Mouse (Mus musculus): ENCODE results near the gene Cyp26c1. TPM values are rescaled to one million over a fixed set of nuclear protein-coding genes. Genes with fewer than 3 reads are reported as not detected.

Cyp26c1 gene
- polyA plus RNA-seq, 2 experiments = 0.01 TPM; not detected in 1

DNA sequence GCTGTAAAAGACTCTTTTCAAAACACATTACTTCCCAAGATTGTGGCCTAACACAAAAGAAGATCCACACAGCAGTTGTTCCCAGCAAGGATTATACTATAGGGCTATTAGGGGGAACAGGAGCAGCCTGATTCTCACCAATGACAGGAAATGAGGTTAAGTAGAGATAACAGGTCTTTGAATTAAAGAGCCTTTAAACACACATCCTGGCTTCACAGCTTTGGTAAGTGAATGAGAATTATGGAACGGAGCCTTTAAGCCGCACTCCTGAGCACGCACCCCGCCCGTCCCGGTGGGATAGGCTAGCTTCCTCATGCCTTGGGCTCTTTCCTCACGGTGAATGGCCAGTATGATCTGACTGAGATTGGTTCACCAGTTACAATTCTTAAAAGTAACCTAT is 54.7 kb downstream of the Cyp26c1 start:
- WGBS (ENCODE audit: insufficient replicate concordance) = 16% methylated on average over 7 of the region's 7 CpGs
- H3K27ac ChIP-seq = no peak overlapping the region
- no peak for TF ChIP-seq CTCF (IDR thresholded peaks at IDR 0.05; ENCODE audit: low read depth)
- TF ChIP-seq EP300 (IDR thresholded peaks at IDR 0.05; ENCODE audit: low read depth) = no peak

More for the DNA sequence above, 54.7 kb downstream of the Cyp26c1 start:
- H3K9me3 ChIP-seq (ENCODE audit: control insufficient read depth, low read length) = no peaks in the 10 kb centered on the region
- H3K4me3 ChIP-seq (ENCODE audit: insufficient read depth in 1 of 2, low read depth in 2 of 2, low read length in 2 of 2) = no peak overlapping the region
- no peak overlapping the region for H3K4me2 ChIP-seq (ENCODE audit: low read depth)
- no peak for ATAC-seq (ENCODE audit: insufficient read depth)
- H3K9ac ChIP-seq (replicated peaks) = no peak overlapping the region
- no peaks in the 10 kb centered on the region for H3K36me3 ChIP-seq (replicated peaks; ENCODE audit: control insufficient read depth, insufficient read depth, low read depth)
- no peaks in the 10 kb centered on the region for H3K27me3 ChIP-seq (ENCODE audit: control insufficient read depth, insufficient read depth, low read length)
- DNase-seq (ENCODE audit: low read depth in 3 of 3, low spot score in 3 of 3) = no peak
- no peaks in the 10 kb centered on the region for H3K4me1 ChIP-seq (replicated peaks; ENCODE audit: control insufficient read depth in 2 of 2, insufficient read depth in 2 of 2, low read length in 1 of 2)

Other genes starting within 250 kb of the Cyp26c1 start
- gene Exoc6, start 135.2 kb upstream of the Cyp26c1 start, polyA plus RNA-seq (2012; rRNA removed) = 11.4 and 17.3 TPM in 2 replicates
- 31.6 and 32.4 TPM in 2 replicates for gene Exoc6, start 135.2 kb upstream of the Cyp26c1 start, polyA plus RNA-seq (2014; fragmentation: Nextera tagmentation; extraction: Ambion mirVana)
- gene Cyp26a1, start 12.2 kb downstream of the Cyp26c1 start, polyA plus RNA-seq (2012; rRNA removed) = 0.16 TPM in 2 replicates
- gene Cyp26a1, start 12.2 kb downstream of the Cyp26c1 start, polyA plus RNA-seq (2014; fragmentation: Nextera tagmentation; extraction: Ambion mirVana) = 0.10 TPM in 1 of 2 replicates, not detected in the other

Measured in liver, embryonic 14.5 days (tissue).